Mouse (Mus musculus) right cerebral cortex, adult 2 months (tissue): ENCODE data around the gene Ampd3.

Experiments
- DNase-seq, 2 experiments: peaks; one replicate each; pipeline ENCODE4 v3.0.0; 2021 to 2022; ENCODE audit warnings: low spot score in 2 of 2

Ampd3 gene

DNA sequence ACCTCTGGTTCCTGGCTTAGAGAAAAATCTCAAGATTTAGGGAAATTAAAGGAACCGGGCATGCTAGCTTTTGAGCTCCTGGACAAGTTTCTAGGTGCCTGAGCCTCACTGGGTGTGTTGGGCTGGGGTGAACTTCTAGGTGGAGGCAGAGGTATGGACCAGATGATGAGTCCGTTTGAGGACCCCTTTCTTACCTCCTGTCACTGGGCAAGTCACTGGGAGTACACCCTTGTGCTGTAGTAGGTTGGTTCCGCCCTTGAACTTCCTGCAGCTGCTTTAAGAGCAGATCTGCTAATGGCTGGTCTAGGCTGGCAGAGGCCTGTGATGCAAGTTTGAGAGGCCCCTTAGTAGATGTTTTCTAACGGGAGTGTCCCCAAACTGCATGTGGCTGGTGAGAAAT lies 1.1 kb downstream of the Ampd3 start:
- peak; percentile 32 to 36 for DNase-seq

DNA sequence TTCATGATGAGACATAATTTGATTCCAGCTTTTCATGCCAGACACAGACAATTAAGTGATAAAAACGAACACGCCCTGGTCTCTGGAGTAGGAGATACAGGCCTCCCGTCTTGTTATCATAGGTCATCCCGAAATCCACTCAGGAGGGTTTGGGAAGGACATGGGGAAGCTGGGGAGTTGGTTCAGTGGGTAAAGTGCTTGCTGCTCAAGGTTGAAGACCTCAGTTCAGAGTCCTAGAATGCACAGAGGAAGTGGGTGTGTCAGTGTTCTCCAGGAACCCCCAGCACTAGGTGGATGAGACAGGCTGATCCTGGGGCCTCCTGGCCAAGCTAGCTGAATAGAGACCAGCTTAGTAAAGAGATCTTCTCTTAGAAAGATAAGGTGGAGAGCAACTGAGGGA lies 2.9 kb downstream of the Ampd3 start:
- DNase-seq: no peak

DNA sequence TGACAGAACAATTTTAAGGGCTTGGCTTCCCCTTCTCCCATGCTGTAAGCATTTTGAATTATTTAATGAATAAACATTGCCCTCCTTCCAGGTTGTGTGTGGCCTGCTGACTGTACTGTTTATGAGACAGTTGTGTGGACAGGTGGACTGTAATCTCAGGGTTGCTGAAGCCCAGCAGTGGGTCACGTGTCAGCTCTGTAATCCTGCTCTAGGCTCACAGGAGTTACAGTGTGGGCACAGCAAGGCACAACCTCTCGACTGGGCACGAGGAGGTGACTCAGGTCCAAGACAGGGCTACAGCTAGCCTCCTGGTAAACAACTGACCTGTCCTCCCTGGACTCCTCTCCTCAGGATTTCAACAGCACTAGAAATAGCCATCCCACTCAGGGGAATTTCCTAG lies 4.3 kb downstream of the Ampd3 start:
- no peak for DNase-seq

DNA sequence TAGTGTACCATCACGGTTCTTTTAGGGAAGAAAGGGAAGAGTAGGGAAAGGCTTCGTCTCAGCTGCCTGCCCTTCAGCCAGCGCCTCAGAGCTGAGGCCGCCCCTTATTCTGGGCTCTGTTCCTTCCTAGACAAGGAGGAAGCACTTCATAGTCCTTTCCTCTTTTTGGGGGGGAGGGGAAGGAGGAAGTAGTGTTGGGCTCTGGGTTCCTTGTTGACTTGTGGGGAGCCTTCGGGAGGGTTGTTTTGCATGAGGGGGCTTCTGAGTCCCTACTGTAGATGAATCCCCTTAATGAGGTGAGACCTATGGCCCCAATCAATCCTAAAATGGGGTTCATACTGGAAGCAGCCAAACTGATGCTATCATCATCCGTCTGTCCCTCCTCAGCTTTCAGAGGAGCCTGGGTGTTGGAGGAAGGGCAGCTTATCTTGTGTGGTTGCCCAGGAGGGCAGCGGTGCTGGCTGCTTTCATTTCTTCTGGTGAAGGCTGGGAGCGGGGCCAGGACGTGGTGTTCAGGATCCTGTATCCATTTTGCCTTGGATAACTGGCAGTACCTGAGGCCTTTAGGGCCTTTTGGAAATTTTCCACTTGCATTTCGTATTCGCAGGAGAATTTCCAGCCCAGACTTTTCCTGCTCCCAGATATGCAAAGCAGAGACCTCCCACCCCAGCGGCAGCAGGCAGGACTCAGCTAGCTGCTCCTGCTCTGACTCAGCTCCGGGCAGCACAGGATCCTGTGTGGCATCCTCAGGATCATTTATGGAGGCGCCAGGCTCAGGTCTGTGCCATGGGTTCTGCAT lies 5.4 kb downstream of the Ampd3 start:
- peak; percentile 35 to 45 for DNase-seq

- DNase-seq: peak in 1 of 2 experiments; percentile 36
Measured at GRCm38 (mm10) chr7:110774077-110774476, 6.1 kb downstream of the Ampd3 start.

DNA sequence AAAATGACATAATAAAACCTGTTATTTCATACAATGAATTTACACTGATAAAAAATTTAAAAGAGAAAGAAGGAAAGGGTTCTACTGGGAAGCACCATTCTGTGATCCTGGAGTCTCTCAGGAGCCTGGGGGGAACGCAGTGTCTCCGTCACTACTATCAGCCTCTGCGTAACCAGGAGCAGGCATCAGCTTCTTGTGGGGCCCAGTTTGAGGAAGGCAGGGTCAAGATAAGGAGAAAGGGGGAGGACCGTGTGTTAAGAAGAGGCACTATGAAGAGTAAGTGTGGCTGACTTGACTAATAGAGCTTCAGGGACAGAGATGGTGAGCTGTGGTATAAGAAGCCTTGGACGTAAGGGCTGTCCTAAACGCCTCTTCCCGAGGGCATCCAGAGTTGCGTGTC lies 6.7 kb downstream of the Ampd3 start:
- no peak for DNase-seq

- no peak for DNase-seq
Measured at GRCm38 (mm10) chr7:110777146-110778001, 9.4 kb downstream of the Ampd3 start.

GRCm38 (mm10) chr7:110778933-110779332 lies 10.9 kb downstream of the Ampd3 start:
- DNase-seq: no peak

DNA sequence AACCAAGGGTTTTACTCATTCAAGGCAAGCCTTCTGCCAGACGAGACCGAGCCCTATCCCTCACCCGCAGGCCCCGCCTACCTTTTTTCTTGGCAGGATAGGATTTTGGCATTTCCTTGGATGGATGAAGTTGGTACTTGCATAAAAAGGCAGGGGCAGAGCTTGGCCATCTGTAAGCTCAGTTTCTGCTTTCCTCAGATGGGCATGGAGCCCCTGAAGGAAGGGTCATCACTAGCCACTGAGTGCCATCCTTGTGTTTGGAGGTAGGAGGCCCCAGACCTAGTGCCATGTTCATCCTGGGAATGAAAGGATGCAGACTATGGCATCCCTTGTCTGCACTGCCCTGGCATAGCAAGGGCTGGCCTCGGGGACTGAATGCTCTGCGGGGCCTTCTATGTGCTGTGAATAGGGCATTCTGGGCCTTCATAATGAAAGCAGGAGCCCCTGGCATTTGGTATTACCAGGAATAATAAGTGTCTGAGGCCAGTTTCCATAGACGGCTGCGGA lies 11.7 kb downstream of the Ampd3 start:
- DNase-seq: peak in 1 of 2 experiments; percentile 48

DNA sequence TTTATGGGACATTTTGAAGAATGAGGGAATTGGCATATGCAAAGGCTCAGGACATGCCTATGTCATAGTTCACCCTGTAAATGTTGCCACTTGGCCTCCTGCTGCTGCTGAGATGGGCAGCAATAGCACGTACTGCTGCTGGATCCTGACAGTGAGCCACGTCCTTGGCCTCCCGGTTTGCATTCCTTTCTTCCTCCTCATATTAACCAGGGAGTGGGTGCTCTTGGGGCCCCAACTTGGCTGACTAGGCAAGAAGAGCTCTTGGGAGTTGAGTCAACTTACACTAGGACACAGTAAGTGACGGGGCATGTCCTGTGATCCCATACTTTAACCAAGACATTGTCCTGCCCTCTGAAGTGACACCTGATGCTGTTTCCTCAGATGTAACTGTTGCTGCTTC lies 12.5 kb downstream of the Ampd3 start:
- no peak for DNase-seq

- peak; percentile 75 for DNase-seq
Measured at GRCm38 (mm10) chr7:110781231-110781711, 13.3 kb downstream of the Ampd3 start.

DNA sequence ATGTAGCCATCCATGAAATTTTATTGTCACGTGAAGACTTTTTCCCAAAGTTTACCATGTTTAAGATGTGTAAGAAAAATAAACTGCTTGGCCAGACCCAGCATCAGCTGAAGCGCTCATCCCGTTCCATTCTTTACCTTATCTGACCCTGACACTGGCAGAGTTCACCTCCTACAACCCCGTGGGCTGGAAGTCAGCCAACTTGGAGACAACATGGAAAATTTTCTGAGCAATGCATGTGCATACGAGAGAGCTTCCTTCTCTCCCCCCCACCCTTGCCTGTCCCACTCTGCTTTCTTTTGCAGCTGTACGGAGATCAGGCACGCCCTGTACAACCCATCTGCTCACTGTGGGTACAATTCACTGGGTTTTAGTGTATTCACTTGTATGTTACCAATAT lies 14.1 kb downstream of the Ampd3 start:
- no peak for DNase-seq

GRCm38 (mm10) chr7:110782845-110783478 lies 15.0 kb downstream of the Ampd3 start:
- no peak for DNase-seq

DNA sequence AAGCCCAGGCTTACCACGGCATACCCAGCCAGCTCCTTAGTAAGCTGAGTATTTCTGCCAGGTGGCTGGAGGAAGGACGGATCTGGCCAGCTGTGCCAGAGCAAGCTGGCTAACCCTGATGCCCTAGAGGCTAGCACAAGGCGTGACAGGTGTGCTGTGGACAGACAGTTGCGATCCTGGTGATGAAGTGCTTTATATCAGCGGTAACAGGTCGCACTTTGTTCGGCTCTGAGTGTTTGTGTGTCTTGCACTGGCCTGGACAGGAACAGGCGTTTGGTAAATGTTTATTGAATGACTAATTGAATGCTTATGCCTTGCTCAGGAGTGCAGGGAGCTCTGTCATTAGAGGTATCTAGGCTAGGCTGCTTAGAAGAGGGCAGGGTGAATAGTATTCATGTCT lies 17.0 kb downstream of the Ampd3 start:
- no peak for DNase-seq

DNA sequence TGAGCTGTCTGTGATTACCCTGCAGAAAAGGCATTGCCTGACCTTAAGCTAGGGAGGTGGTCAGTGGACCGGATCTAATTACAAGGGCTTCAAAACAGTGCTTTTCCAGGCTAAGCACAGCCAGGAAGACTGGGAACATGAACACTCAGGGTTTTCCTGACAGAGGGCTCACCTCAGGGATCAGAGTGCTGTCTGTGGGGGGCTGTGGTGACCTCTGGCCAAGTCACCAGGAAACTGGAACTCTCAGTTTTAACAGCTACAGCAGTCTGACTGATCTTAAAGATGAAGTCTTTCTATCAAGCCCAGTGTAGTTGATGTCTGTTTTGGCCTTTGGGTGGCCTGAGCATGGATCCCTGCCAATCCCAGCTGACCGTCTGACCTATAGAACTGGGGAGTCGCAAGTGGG lies 17.7 kb downstream of the Ampd3 start:
- no peak for DNase-seq

DNA sequence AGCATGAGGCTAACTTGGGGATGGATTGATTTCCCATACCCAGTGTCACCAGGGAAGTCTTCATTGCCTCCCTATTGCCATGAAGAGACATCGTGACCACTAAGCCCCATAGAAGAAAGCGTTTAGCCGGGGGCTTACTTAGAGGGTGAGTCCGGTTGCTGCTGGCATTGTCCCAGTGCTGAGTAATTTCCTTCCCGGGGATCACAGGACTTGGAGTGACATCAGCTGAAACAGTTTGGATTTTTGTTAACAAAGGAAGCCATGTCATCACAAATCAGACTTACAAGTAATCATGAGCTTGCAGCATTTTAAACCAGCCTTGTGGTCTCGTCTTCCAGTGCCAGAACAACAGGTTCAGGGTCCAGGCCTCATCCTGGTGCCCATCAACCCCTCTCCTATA lies 19.3 kb downstream of the Ampd3 start:
- DNase-seq: no peak

DNA sequence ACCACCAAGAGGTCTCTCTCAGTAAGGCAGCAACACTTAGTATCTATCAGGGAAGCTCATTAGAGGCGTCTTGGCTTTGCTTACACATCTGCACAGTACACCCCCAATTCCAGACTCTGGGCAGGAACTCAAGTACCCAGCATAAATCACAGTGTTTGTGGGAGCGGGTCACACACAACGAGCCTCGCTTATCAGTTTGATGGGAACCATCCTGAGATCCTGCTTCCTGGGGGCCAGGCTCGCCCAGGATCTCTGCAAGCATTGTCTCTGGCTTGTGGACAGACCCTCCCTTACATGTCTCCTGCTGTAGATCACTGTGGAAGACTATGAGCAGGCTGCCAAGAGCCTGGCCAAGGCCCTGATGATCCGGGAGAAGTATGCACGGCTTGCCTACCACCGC lies 22.9 kb downstream of the Ampd3 start:
- no peak for DNase-seq

DNA sequence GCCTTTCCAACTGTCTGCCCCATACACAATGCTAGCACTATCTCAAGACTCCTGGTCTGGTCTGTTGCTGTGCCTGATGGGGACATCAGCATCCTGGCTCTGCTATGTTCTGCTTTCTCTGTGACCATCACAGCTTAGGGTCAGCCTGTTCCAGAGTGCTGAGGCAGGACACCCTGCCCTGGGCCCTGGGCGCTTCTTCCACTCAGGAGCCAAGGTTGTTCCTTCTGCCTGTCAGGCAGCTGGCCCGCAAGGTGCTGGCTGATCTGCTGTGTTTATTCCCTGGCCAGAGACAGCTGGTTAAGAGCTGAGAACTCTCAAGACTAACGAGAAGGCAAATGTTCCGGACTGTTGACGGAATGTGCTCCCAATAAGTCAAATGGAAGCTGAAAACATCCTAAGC lies 24.2 kb downstream of the Ampd3 start:
- no peak for DNase-seq

DNA sequence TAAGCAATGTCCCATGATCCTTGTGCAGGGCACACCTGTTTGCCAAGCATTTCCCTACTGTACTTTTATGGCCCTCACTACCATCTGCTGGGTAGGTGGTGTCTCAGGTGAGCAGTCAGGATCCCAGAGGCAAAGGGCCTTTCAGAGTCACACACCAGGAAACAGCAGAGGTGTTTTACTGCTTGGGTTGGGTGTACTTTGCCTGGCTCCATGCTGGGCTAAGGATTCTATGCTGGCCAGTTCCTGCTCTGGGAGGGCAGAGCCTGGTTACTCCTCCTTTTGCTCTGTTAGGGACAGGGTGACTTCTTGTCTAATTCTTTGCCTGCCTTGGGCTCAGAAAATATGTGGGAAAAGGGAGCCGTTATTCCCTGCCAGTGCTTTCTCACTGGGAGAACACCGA lies 24.8 kb downstream of the Ampd3 start:
- DNase-seq: no peak

DNA sequence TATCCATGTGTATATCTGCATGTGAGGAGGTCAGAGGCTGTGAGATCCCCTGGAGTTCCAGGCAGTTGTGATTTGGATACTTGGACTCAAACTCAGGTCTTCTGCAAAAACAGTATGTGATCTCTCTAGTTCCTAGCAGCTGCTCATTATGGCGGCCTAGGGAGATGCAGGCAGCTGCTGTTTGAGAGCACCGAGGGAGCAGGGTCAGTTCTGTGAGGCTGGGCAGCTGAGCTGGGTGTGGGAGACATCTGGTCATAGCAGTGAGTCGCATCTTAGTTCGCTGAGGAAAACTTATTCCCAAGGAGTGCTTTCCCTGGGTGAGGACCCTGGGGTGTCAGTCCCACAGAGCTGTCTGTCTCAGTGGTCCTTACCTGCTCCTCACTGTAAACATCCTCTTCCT lies 26.7 kb downstream of the Ampd3 start:
- DNase-seq: no peak

DNA sequence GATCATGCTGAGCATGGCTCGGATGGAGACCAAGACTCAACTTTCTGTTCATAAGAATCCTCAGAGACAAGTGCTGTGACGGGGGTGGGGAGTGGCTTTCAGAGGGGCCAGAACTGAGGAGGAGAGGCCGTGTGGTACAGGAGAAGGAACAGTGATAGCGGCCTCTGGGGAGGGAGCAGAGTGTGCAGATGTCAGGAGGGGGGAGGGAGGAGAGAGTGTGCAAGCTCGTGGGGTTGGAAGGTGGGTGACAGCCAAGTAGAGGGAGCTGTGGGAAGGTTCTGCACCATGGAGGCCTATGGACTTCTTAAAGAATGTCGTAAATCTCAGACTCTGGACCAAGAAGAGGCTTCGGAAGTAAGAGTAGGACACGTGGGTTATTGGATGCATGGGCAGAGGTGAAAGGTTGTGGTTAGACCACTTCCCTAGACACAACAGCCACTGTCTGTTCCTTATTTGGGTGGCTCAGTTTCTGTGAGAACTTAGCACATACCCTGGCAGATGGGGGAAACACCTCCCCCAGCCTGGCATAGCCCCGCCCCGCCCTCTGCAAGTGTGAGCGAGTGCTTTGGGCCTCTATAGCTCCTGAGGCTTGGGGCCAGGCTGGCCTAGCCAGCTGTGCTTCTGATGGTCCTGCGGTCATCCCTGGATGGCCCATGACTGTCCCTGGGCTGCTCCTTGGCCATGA lies 28.5 kb downstream of the Ampd3 start:
- no peak for DNase-seq
